Mouse (Mus musculus) central nervous system, embryonic 11.5 days (tissue): ENCODE results near the gene Olfr585. TPM values are rescaled to one million over a fixed set of nuclear protein-coding genes. Genes with fewer than 3 reads are reported as not detected.

Experiments
- polyA plus RNA-seq: library from polyadenylated mRNA; depleted of rRNA; stranded (reverse); fragments of >200 nt; gene quantifications from 2 replicates; pipeline ENCODE4 v1.2.3, GENCODE M21; 2012; rRNA removed

The Olfr585 gene
- polyA plus RNA-seq = not detected in 2 replicates

DNA sequence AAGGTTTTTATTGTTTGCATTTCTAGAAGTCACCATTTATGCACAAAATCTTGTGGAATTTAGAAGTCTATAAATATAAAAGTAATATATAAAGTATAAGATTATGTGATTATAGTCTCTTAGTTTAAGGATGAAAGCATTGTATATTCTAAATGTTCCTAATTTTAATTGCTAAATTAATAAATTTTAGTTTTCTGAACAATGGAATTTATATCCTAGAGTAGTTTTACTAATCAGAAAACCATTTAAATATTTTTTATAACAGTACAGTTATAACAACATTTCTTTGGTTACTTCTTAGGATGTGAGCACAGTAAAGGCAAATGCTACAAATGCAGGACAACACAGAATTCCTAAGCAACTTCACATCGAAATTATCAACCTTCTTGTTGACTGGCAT is at the start of gene Olfr585:
Gene Olfr585, plus strand, starts transcription at position 301 of the 400 bp plus-strand sequence.

DNA sequence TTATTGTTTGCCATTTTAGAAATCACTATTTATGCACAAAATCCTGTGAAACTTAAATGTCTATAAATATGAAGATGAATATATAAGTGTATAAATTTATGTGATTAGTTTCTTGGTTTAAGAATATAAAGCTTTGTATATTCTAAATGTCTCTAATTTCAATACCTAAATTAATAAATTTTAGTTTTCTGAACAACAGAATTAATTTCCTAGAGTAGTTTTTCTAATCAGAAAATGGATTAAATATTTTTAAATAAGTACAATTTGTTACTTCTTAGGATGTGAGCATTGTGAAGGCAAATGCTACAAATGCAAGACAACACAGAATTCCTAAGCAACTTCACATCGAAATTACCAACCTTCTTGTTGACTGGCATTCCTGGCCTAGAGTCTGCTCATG is 46.5 kb upstream of the Olfr585 start, which contains the start of gene Olfr583:
Gene Olfr583, plus strand, starts transcription at position 301 of the 400 bp plus-strand sequence.

DNA sequence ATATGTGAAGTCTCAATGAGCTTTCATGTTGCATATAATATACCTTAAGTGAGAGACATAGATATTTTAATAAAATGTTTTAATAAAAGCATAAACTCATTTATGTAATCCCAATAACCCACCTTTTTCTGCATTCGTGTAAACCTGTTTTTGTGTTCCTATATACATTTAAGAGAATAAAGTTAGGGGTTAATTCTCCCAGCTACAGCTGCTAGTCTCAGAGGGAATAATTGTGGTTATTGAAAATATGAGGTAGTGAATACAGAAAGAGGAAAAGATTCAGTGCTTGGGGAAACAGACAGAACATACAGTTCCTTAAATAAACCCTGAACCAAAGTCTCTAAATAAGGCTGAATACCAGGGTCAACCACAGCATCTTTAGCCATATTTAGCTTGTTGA is 15.9 kb upstream of the Olfr585 start, which contains the start of gene Olfr584:
Gene Olfr584, plus strand, starts transcription at position 301 of the 400 bp plus-strand sequence.

DNA sequence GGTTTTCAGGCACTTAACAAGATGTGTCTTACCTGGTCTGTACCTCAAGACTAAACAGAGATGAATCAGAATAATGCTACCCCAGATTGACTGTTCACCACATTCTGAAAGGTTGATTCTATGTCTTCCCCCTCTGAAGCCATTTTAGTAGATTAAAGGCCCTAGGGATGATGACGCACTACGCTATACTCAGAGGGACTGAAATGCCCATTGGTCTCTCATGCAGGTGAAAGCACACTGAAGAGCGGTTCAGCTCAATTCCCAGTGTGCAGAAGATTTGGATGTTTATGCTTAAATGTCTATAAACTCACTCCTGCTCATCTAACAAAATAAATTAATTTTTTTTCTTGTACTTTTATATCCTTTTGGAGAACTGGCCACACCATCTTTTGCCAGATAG is 28.0 kb downstream of the Olfr585 start, which contains the start of gene Olfr586:
Gene Olfr586, minus strand, starts transcription at position 101 of the 400 bp plus-strand sequence.

DNA sequence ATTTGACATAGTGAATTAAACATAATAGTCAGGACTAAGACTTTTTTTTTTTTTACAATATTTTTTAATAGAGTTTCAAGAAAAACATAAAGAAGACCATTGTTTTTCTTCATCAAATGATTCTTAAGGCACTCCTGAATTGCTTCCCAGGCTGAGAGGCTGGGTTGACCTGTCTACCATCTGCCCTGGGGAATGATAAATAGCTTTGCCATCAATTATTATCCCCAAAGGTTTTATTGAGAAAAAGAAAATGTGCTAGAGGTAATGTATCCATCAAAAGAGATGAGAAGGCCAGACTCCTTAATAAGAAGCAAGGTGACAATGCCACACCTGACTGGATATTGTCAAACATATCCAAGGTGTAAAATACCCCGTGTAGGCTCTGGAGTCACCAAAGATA is 43.1 kb downstream of the Olfr585 start, which contains the start of gene Olfr588-ps1:
Gene Olfr588-ps1, plus strand, starts transcription at position 301 of the 400 bp plus-strand sequence.

Other genes with a start within 250 kb of the Olfr585 start
- gene Olfr566, start 239.0 kb upstream of the Olfr585 start, polyA plus RNA-seq = not detected in 2 replicates
- gene Olfr568, start 220.6 kb upstream of the Olfr585 start, polyA plus RNA-seq = not detected in 2 replicates
- gene Olfr569, start 206.8 kb upstream of the Olfr585 start, polyA plus RNA-seq = not detected in 2 replicates
- gene Olfr570, start 203.1 kb upstream of the Olfr585 start, polyA plus RNA-seq = not detected in 2 replicates
- gene Olfr571, start 180.2 kb upstream of the Olfr585 start, polyA plus RNA-seq = 0.05 and 0.11 TPM in 2 replicates
- gene Olfr572, start 173.3 kb upstream of the Olfr585 start, polyA plus RNA-seq = not detected in 2 replicates
- gene Olfr573-ps1, start 155.1 kb upstream of the Olfr585 start, polyA plus RNA-seq = not detected in 2 replicates
- not detected in 2 replicates for gene Olfr574, start 149.3 kb upstream of the Olfr585 start, polyA plus RNA-seq
- not detected in 2 replicates for gene Olfr575, start 138.9 kb upstream of the Olfr585 start, polyA plus RNA-seq
- gene Olfr576, start 135.1 kb upstream of the Olfr585 start, polyA plus RNA-seq = not detected in 2 replicates
- not detected in 2 replicates for gene Olfr577, start 121.8 kb upstream of the Olfr585 start, polyA plus RNA-seq
- not detected in 2 replicates for gene Olfr578, start 108.4 kb upstream of the Olfr585 start, polyA plus RNA-seq
- gene Olfr582, start 59.7 kb upstream of the Olfr585 start, polyA plus RNA-seq = not detected in 2 replicates
- not detected in 2 replicates for gene Olfr583, start 46.4 kb upstream of the Olfr585 start, polyA plus RNA-seq
- not detected in 2 replicates for gene Olfr584, start 15.8 kb upstream of the Olfr585 start, polyA plus RNA-seq
- not detected in 2 replicates for gene Olfr586, start 27.9 kb downstream of the Olfr585 start, polyA plus RNA-seq
- not detected in 2 replicates for gene Olfr588-ps1, start 43.2 kb downstream of the Olfr585 start, polyA plus RNA-seq
- not detected in 2 replicates for gene Olfr589, start 58.6 kb downstream of the Olfr585 start, polyA plus RNA-seq
- gene Olfr591, start 80.6 kb downstream of the Olfr585 start, polyA plus RNA-seq = not detected in 2 replicates
- not detected in 2 replicates for gene Olfr592, start 87.1 kb downstream of the Olfr585 start, polyA plus RNA-seq
- gene Olfr593, start 114.1 kb downstream of the Olfr585 start, polyA plus RNA-seq = not detected in 2 replicates
- gene Olfr594, start 119.3 kb downstream of the Olfr585 start, polyA plus RNA-seq = not detected in 2 replicates
- not detected in 2 replicates for gene Usp17ld, start 154.8 kb downstream of the Olfr585 start, polyA plus RNA-seq
- not detected in 2 replicates for gene Olfr596, start 207.9 kb downstream of the Olfr585 start, polyA plus RNA-seq
- not detected in 2 replicates for gene Olfr597, start 218.6 kb downstream of the Olfr585 start, polyA plus RNA-seq
- not detected in 2 replicates for gene Olfr598, start 225.8 kb downstream of the Olfr585 start, polyA plus RNA-seq
- gene Olfr599, start 238.2 kb downstream of the Olfr585 start, polyA plus RNA-seq = not detected in 2 replicates